Mouse (Mus musculus) cortical plate, adult 2 months (tissue): ENCODE results near the gene Eps15l1.

Experiments used
- CTCF ChIP-seq: fragments of 200-500 bp; IDR thresholded peaks from 2 replicates; pipeline ENCODE4 v1.5.1; 2011; ENCODE audit warnings: mild to moderate bottlenecking, control low read depth, low read length; ENCODE audit not compliant: insufficient read depth; ENCODE audit errors: extremely low read depth
- POLR2A ChIP-seq: fragments of 200-500 bp; IDR thresholded peaks from 2 replicates; pipeline ENCODE4 v1.6.1; 2011; ENCODE audit warnings: mild to moderate bottlenecking, low read length, control low read depth; ENCODE audit not compliant: insufficient read depth; ENCODE audit errors: extremely low read depth

GRCm38 (mm10) chr8:72443338-72443993 lies 22.2 kb upstream of the Eps15l1 start, which contains the start of the genes Calr3 and 1700030K09Rik:
- TF ChIP-seq CTCF, result no peak
- peak; percentile 56; the same call in 1 of the 2 replicates for TF ChIP-seq POLR2A
